Mouse (Mus musculus) embryonic facial prominence, embryonic 11.5 days (tissue): ENCODE results near the gene Gm49405. TPM values are rescaled to one million over a fixed set of nuclear protein-coding genes. Genes with fewer than 3 reads are reported as not detected.
"Not testable (repeated sequence)": the region's sequence is repeated elsewhere in the genome, so short reads cannot be mapped to it uniquely, and the experiment has no call there.

Experiments used
- ATAC-seq: fragments of 200-750 bp; cut with Nextera tagmentation; replicated peaks from 2 replicates; pipeline ENCODE4 v1.8.0; 2017; ENCODE audit warnings: low read depth; ENCODE audit not compliant: insufficient number of reproducible peaks, low FRiP score, low TSS enrichment
- DNase-seq: peaks from one replicate; pipeline ENCODE4 v3.0.0-alpha.2; 2015; ENCODE audit warnings: low spot score
- H3K27ac ChIP-seq: fragments of 300-500 bp; sonication (generic); replicated peaks from 2 replicates; pipeline ENCODE4 v1.5.1; 2014; ENCODE audit warnings: mild to moderate bottlenecking, low read depth, low read length, control low read depth
- H3K27me3 ChIP-seq: fragments of 300-500 bp; sonication (generic); 2 replicates; pipeline ENCODE4 v1.6.1; 2014; ENCODE audit warnings: mild to moderate bottlenecking, low read length, moderate library complexity, mixed read lengths; ENCODE audit not compliant: control insufficient read depth, insufficient read depth
- H3K36me3 ChIP-seq: fragments of 300-500 bp; sonication (generic); replicated peaks from 2 replicates; pipeline ENCODE4 v1.6.1; 2014; ENCODE audit warnings: low read depth, mild to moderate bottlenecking, low read length, moderate library complexity, mixed read lengths; ENCODE audit not compliant: control insufficient read depth, insufficient read depth
- H3K4me1 ChIP-seq: fragments of 300-500 bp; sonication (generic); 2 replicates; pipeline ENCODE4 v1.6.1; 2014; ENCODE audit warnings: low read length, mixed read lengths; ENCODE audit not compliant: control insufficient read depth, insufficient read depth
- H3K4me2 ChIP-seq: fragments of 300-500 bp; sonication (generic); 2 replicates; pipeline ENCODE4 v1.6.1; 2014; ENCODE audit warnings: low read depth, mild to moderate bottlenecking, control low read depth, low read length, moderate library complexity
- H3K4me3 ChIP-seq: fragments of 300-500 bp; sonication (generic); 2 replicates; pipeline ENCODE4 v1.5.1; 2014; ENCODE audit warnings: low read depth, low read length, control low read depth
- H3K9ac ChIP-seq: fragments of 300-500 bp; sonication (generic); replicated peaks from 2 replicates; pipeline ENCODE4 v1.6.1; 2014; ENCODE audit warnings: mild to moderate bottlenecking, control low read depth, low read length
- H3K9me3 ChIP-seq: fragments of 300-500 bp; sonication (generic); replicated peaks from 2 replicates; pipeline ENCODE4 v1.6.1; 2016; ENCODE audit warnings: mild to moderate bottlenecking, low read length, inconsistent platforms, mixed read lengths; ENCODE audit not compliant: control insufficient read depth
- WGBS: fragments of 180-500 bp; shearing (Covaris S2); extraction: QIAGEN DNeasy Blood & Tissue Kit; methylation state at CpG from one replicate; pipeline ENCODE4 v1.1.7; 2014; 5-methylcytosine and 5-hydroxymethylcytosine counted together
- polyA plus RNA-seq: library from polyadenylated mRNA; unstranded; fragments of >200 nt; fragmentation: Nextera tagmentation; extraction: Ambion mirVana; gene quantifications from 2 replicates; pipeline ENCODE4 v1.2.1, GENCODE M21; 2014

Gm49405 gene
- polyA plus RNA-seq: 1.3 and 1.4 TPM in 2 replicates

GRCm38 (mm10) chr19:4000119-4000900, at the start of gene Gm49405, which contains the start of gene Nudt8:
Gene Gm49405 (plus strand): TSS chr19:4000626.
Gene Nudt8 (plus strand): TSS chr19:4000580.
- under 1% methylated on average over 64 of the region's 64 CpGs for WGBS
- Histone ChIP-seq H3K9ac (peak within 1 kb of the TSS; percentile 93), H3K27me3 (no peaks in the 10 kb centered on the region), H3K9me3 (no peaks in the 10 kb centered on the region), H3K4me2 (peak within 1 kb of the TSS; percentile 92), H3K36me3 (no peaks in the 10 kb centered on the region), H3K4me3 (peak within 1 kb of the TSS; percentile 78), H3K4me1 (peaks cover 4% of the 10 kb centered on the region; the same call in 1 of the 2 replicates), H3K27ac (peak within 1 kb of the TSS; percentile 95)
- ATAC-seq (peak; percentile 88), DNase-seq (peak; percentile 97)

- H3K4me2 ChIP-seq: no peak overlapping the region
- no peaks in the 10 kb centered on the region for H3K9me3 ChIP-seq
- H3K4me1 ChIP-seq: no peaks in the 10 kb centered on the region
- no peak overlapping the region for H3K27ac ChIP-seq
- H3K9ac ChIP-seq: no peak overlapping the region
- H3K4me3 ChIP-seq: no peak overlapping the region
- no peak for ATAC-seq
- no peaks in the 10 kb centered on the region for H3K27me3 ChIP-seq
- H3K36me3 ChIP-seq: no peaks in the 10 kb centered on the region
- no peak for DNase-seq
Measured at GRCm38 (mm10) chr19:3951461-3951860, 49.0 kb upstream of the Gm49405 start.

DNA sequence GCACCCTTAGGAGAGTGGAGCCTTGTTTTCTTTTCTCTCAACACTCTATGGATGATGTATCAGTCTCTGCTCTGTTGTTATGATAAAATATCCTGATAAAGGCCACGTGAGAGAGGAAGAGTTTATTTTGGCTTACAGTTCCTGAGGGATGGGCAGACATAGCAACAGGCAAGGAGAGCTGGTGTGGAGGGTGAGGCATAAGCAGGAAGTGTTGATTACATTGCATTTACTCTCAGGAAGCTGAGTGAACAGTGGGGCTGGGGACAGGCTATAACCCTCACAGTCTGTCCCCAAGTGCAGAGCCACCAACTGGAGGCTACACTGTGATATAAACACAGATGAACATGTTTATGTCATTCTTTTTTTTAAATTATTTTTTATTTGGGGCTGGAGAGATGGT, 48.3 kb upstream of the Gm49405 start:
- ATAC-seq: no peak
- no peak overlapping the region for H3K27ac ChIP-seq
- H3K4me3 ChIP-seq: no peak overlapping the region
- H3K27me3 ChIP-seq: no peaks in the 10 kb centered on the region
- H3K9ac ChIP-seq: no peak overlapping the region
- no peaks in the 10 kb centered on the region for H3K4me1 ChIP-seq
- no peak for DNase-seq
- no peaks in the 10 kb centered on the region for H3K36me3 ChIP-seq
- no peak overlapping the region for H3K4me2 ChIP-seq
- no peaks in the 10 kb centered on the region for H3K9me3 ChIP-seq
- WGBS: 61% methylated on average over 1 of the region's 1 CpGs

DNA sequence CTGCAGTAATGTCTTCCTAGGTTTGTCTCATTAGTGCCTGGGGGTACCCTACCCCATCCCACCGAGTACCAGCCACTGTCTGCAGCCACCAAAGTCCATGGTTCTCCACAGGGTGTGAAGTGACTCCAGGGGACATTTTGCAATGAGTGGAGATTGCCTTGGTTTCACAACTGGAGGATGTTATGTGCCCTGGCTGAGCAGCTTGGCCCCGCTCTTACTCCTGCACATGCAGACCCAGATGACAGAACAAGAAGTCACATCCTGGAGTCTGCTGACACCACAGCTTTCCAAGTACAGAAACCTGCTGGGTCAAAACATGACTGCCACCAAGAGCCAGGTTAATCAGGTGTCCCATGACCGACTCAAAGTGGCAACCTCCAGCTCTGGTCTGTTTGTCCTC, 45.4 kb upstream of the Gm49405 start:
- ATAC-seq: no peak
- H3K4me3 ChIP-seq: no peak overlapping the region
- no peaks in the 10 kb centered on the region for H3K4me1 ChIP-seq
- no peak overlapping the region for H3K4me2 ChIP-seq
- 85% methylated on average over 3 of the region's 3 CpGs for WGBS
- H3K36me3 ChIP-seq: no peaks in the 10 kb centered on the region
- no peaks in the 10 kb centered on the region for H3K27me3 ChIP-seq
- no peaks in the 10 kb centered on the region for H3K9me3 ChIP-seq
- no peak overlapping the region for H3K27ac ChIP-seq
- no peak overlapping the region for H3K9ac ChIP-seq
- DNase-seq: no peak

DNA sequence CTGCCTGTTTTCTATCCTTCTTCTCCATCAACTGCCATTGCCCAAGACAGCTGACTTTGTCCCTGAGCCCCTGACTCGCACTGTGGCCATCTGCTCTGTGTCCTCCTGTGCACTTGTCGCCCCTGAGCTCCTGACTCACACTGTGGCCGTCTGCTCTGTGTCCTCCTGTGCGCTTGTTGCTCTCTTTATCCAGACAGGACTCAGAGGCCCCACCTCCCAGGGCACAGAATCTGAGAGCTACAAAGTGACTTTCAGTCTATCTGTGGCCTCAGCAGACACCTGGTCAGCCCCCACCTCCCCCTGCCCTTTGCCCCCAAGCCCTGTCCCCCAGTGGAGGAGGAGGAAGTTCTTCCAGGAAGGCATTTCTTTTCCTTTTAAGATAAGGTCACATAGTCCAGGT, 44.6 kb upstream of the Gm49405 start:
- DNase-seq (no peak), ATAC-seq (no peak)
- 51% methylated on average over 4 of the region's 4 CpGs for WGBS

GRCm38 (mm10) chr19:3957296-3958036, 43.0 kb upstream of the Gm49405 start:
- H3K27ac ChIP-seq, ATAC-seq, H3K4me2 ChIP-seq, H3K4me3 ChIP-seq, H3K9me3 ChIP-seq, DNase-seq, H3K4me1 ChIP-seq, H3K27me3 ChIP-seq, H3K9ac ChIP-seq, H3K36me3 ChIP-seq: not testable (repeated sequence)
- WGBS: 81% methylated on average over 4 of the region's 5 CpGs

More for the DNA sequence above, 44.6 kb upstream of the Gm49405 start:
- no peaks in the 10 kb centered on the region for H3K4me1 ChIP-seq
- no peaks in the 10 kb centered on the region for H3K9me3 ChIP-seq
- no peaks in the 10 kb centered on the region for H3K36me3 ChIP-seq
- H3K27me3 ChIP-seq: no peaks in the 10 kb centered on the region
- H3K27ac ChIP-seq: no peak overlapping the region
- H3K4me3 ChIP-seq: no peak overlapping the region
- H3K9ac ChIP-seq: no peak overlapping the region
- no peak overlapping the region for H3K4me2 ChIP-seq

DNA sequence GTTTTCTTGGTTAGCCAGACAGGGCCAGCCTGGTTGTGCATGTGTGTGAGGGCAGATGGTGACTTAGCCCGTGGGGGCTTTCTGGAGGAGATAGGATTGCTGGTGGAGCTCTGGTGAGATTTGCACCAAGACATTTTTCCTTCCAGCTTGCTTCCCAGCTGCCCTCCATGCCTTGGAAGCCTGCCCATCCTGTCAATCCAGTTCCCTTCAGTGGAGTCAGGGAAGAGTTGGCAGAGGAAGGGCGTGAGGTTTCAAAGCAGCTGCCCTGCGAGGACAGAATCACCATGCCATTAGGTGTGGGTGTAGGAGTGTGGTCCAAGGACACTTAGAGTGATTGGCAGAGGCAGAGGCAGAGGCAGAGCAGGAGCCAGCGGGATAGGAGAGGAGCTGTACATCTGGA, 42.0 kb upstream of the Gm49405 start, which contains the start of gene Aldh3b3:
Aldh3b3 (plus strand) TSS at position 176 of the 400 bp plus-strand sequence.
- Histone ChIP-seq H3K4me2 (no peak within 1 kb of the TSS), H3K27ac (no peak within 1 kb of the TSS), H3K9ac (no peak within 1 kb of the TSS), H3K4me3 (no peak within 1 kb of the TSS), H3K27me3 (no peaks in the 10 kb centered on the region), H3K9me3 (no peaks in the 10 kb centered on the region), H3K4me1 (no peaks in the 10 kb centered on the region), H3K36me3 (no peaks in the 10 kb centered on the region)
- 79% methylated on average over 4 of the region's 4 CpGs for WGBS
- ATAC-seq (no peak), DNase-seq (no peak)

DNA sequence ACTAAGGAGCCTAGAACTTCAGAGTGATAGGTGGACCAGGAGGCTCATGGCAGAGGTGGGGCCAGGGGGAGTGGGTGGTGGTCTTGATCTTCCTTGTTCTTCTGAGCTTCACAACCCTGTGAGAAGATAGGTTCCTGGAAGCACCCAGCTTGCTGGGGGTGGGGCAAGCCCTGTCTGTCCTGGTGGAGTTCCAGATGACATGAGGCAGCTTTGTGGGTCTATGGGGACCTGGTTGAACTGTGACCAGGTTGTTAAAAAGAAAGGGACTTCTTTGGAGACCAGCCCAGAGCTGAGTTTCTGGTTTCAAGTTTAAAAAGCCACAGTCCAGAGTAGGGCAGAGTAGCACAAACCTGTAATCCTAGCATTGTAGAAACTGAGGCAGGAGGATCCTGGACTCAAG, 41.4 kb upstream of the Gm49405 start:
- no peaks in the 10 kb centered on the region for H3K4me1 ChIP-seq
- no peak overlapping the region for H3K9ac ChIP-seq
- no peaks in the 10 kb centered on the region for H3K36me3 ChIP-seq
- H3K9me3 ChIP-seq: no peaks in the 10 kb centered on the region
- no peak overlapping the region for H3K4me3 ChIP-seq
- no peaks in the 10 kb centered on the region for H3K27me3 ChIP-seq
- H3K27ac ChIP-seq: no peak overlapping the region
- no peak for ATAC-seq
- no peak overlapping the region for H3K4me2 ChIP-seq
- no peak for DNase-seq
